Mouse (Mus musculus) kidney, adult 2 months (tissue): ENCODE results near the gene Rpl3. TPM values are rescaled to one million over a fixed set of nuclear protein-coding genes. Genes with fewer than 3 reads are reported as not detected.

Source experiments
- DNase-seq: peaks from one replicate; pipeline ENCODE4 v3.0.0; 2021
- H3K27ac ChIP-seq: fragments of 200-500 bp; 2 replicates; pipeline ENCODE4 v1.5.1; 2012; ENCODE audit warnings: low read depth, low read length, control low read depth, inconsistent platforms; ENCODE audit not compliant: insufficient read depth
- H3K27me3 ChIP-seq: fragments of 200-500 bp; replicated peaks from 2 replicates; pipeline ENCODE4 v1.6.1; 2012; ENCODE audit warnings: mild to moderate bottlenecking, moderate library complexity, low read length, inconsistent platforms; ENCODE audit not compliant: control insufficient read depth, insufficient read depth
- H3K36me3 ChIP-seq: fragments of 200-500 bp; 2 replicates; pipeline ENCODE4 v1.6.1; 2012; ENCODE audit warnings: mild to moderate bottlenecking, moderate library complexity, low read length, inconsistent platforms; ENCODE audit not compliant: control insufficient read depth, insufficient read depth
- H3K4me1 ChIP-seq: fragments of 200-500 bp; 2 replicates; pipeline ENCODE4 v1.6.1; 2011; ENCODE audit warnings: low read length; ENCODE audit not compliant: control insufficient read depth, insufficient read depth
- H3K4me3 ChIP-seq: fragments of 200-500 bp; 2 replicates; pipeline ENCODE4 v1.5.1; 2011; ENCODE audit warnings: mild to moderate bottlenecking, low read depth, low read length, control low read depth; ENCODE audit not compliant: insufficient read depth
- CTCF ChIP-seq: fragments of 200-500 bp; conservative IDR thresholded peaks from 2 replicates; pipeline ENCODE4 v1.5.1; 2011; ENCODE audit warnings: low read depth, mild to moderate bottlenecking, control low read depth, low read length, moderate library complexity, mixed read lengths; ENCODE audit not compliant: insufficient read depth, insufficient read length
- POLR2A ChIP-seq: fragments of 200-500 bp; IDR thresholded peaks from one replicate; pipeline ENCODE4 v1.6.1; 2011; ENCODE audit warnings: low read depth, low read length, control low read depth
- WGBS: fragments of 180-500 bp; shearing (Covaris S2); methylation state at CpG from one replicate; pipeline ENCODE4 v1.1.7; 2018; 5-methylcytosine and 5-hydroxymethylcytosine counted together
- polyA plus RNA-seq: library from polyadenylated mRNA; depleted of rRNA; stranded (reverse); fragments of >200 nt; gene quantifications from 2 replicates; pipeline ENCODE4 v1.2.3, GENCODE M21; 2012

The Rpl3 gene
- polyA plus RNA-seq, 1 experiment: 689 TPM

- TF ChIP-seq CTCF (no peak), POLR2A (no peak)
- no peak overlapping the region for H3K27ac ChIP-seq
- no peaks in the 10 kb centered on the region for H3K27me3 ChIP-seq
- DNase-seq: no peak
- H3K4me1 ChIP-seq: no peaks in the 10 kb centered on the region
- H3K4me3 ChIP-seq: no peak overlapping the region
- WGBS: 36% methylated on average over 2 of the region's 2 CpGs
- no peaks in the 10 kb centered on the region for H3K36me3 ChIP-seq
Measured at GRCm38 (mm10) chr15:80047242-80047641, 44.4 kb downstream of the Rpl3 start.

- no peak for DNase-seq
- Histone ChIP-seq H3K27me3 (no peaks in the 10 kb centered on the region), H3K4me3 (no peak overlapping the region), H3K36me3 (no peaks in the 10 kb centered on the region), H3K27ac (no peak overlapping the region), H3K4me1 (no peaks in the 10 kb centered on the region)
- TF ChIP-seq POLR2A (no peak), CTCF (no peak)
- WGBS: 100% methylated on average over 2 of the region's 2 CpGs
Measured at GRCm38 (mm10) chr15:80045749-80046148, 45.9 kb downstream of the Rpl3 start.

- TF ChIP-seq POLR2A (no peak), CTCF (no peak)
- WGBS: 89% methylated on average over 10 of the region's 10 CpGs
- no peaks in the 10 kb centered on the region for H3K4me1 ChIP-seq
- DNase-seq: no peak
- no peaks in the 10 kb centered on the region for H3K27me3 ChIP-seq
- H3K27ac ChIP-seq: no peak overlapping the region
- H3K36me3 ChIP-seq: no peaks in the 10 kb centered on the region
- no peak overlapping the region for H3K4me3 ChIP-seq
Measured at GRCm38 (mm10) chr15:80044249-80044648, 47.4 kb downstream of the Rpl3 start.

GRCm38 (mm10) chr15:80042152-80042551, 49.5 kb downstream of the Rpl3 start:
- TF ChIP-seq POLR2A (no peak), CTCF (no peak)
- Histone ChIP-seq H3K27ac (no peak overlapping the region), H3K27me3 (no peaks in the 10 kb centered on the region), H3K36me3 (no peaks in the 10 kb centered on the region), H3K4me1 (no peaks in the 10 kb centered on the region), H3K4me3 (no peak overlapping the region)
- DNase-seq: no peak
- 71% methylated on average over 4 of the region's 4 CpGs for WGBS

- 93% methylated on average over 2 of the region's 2 CpGs for WGBS
- no peak overlapping the region for H3K4me3 ChIP-seq
- DNase-seq: no peak
- no peaks in the 10 kb centered on the region for H3K36me3 ChIP-seq
- TF ChIP-seq POLR2A (no peak), CTCF (no peak)
- H3K27me3 ChIP-seq: no peaks in the 10 kb centered on the region
- H3K4me1 ChIP-seq: no peaks in the 10 kb centered on the region
- no peak overlapping the region for H3K27ac ChIP-seq
Measured at GRCm38 (mm10) chr15:80038110-80038391, 53.6 kb downstream of the Rpl3 start.

- H3K4me1 ChIP-seq: no peaks in the 10 kb centered on the region
- H3K27me3 ChIP-seq: no peaks in the 10 kb centered on the region
- DNase-seq: no peak
- H3K4me3 ChIP-seq: no peak overlapping the region
- 75% methylated on average over 11 of the region's 11 CpGs for WGBS
- no peak overlapping the region for H3K27ac ChIP-seq
- no peak for TF ChIP-seq POLR2A
- no peak for TF ChIP-seq CTCF
- H3K36me3 ChIP-seq: no peaks in the 10 kb centered on the region
Measured at GRCm38 (mm10) chr15:80037255-80038109, 54.2 kb downstream of the Rpl3 start.

- TF ChIP-seq CTCF (no peak), POLR2A (no peak)
- Histone ChIP-seq H3K36me3 (no peaks in the 10 kb centered on the region), H3K4me3 (no peak overlapping the region), H3K27me3 (no peaks in the 10 kb centered on the region), H3K4me1 (no peaks in the 10 kb centered on the region), H3K27ac (no peak overlapping the region)
- 89% methylated on average over 6 of the region's 6 CpGs for WGBS
- no peak for DNase-seq
Measured at GRCm38 (mm10) chr15:80035341-80035885, 56.3 kb downstream of the Rpl3 start.

- peak; percentile 32 for DNase-seq
- H3K4me3 ChIP-seq: no peak overlapping the region
- H3K36me3 ChIP-seq: no peaks in the 10 kb centered on the region
- no peak overlapping the region for H3K27ac ChIP-seq
- H3K27me3 ChIP-seq: no peaks in the 10 kb centered on the region
- TF ChIP-seq POLR2A (no peak), CTCF (no peak)
- no peaks in the 10 kb centered on the region for H3K4me1 ChIP-seq
Measured at GRCm38 (mm10) chr15:80034913-80035312, 56.8 kb downstream of the Rpl3 start.
